Mouse (Mus musculus) heart, embryonic 15.5 days (tissue): ENCODE data around the gene Serpina3a. TPM values are rescaled to one million over a fixed set of nuclear protein-coding genes. Genes with fewer than 3 reads are reported as not detected.

ENCODE experiments used
- ATAC-seq: fragments of 200-750 bp; cut with Nextera tagmentation; replicated peaks from 2 replicates; pipeline ENCODE4 v1.8.0; 2017; ENCODE audit warnings: low read depth, moderate TSS enrichment; ENCODE audit not compliant: insufficient number of reproducible peaks, insufficient read depth, low FRiP score
- H3K27ac ChIP-seq: fragments of 300-500 bp; sonication (generic); 2 replicates; pipeline ENCODE4 v1.5.1; 2015; ENCODE audit warnings: mild to moderate bottlenecking, inconsistent platforms
- H3K27me3 ChIP-seq: fragments of 300-500 bp; sonication (generic); 2 replicates; pipeline ENCODE4 v1.6.1; 2015; ENCODE audit warnings: inconsistent platforms
- H3K36me3 ChIP-seq: fragments of 300-500 bp; sonication (generic); 2 replicates; pipeline ENCODE4 v1.6.1; 2015; ENCODE audit warnings: mild to moderate bottlenecking, inconsistent platforms
- H3K4me1 ChIP-seq: fragments of 300-500 bp; sonication (generic); replicated peaks from 2 replicates; pipeline ENCODE4 v1.6.1; 2015; ENCODE audit warnings: inconsistent platforms
- H3K4me2 ChIP-seq: fragments of 300-500 bp; sonication (generic); 2 replicates; pipeline ENCODE4 v1.6.1; 2015; ENCODE audit warnings: inconsistent platforms, mild to moderate bottlenecking, moderate library complexity
- H3K4me3 ChIP-seq: fragments of 300-500 bp; sonication (generic); 2 replicates; pipeline ENCODE4 v1.5.1; 2015; ENCODE audit warnings: mild to moderate bottlenecking, inconsistent platforms
- H3K9ac ChIP-seq: fragments of 300-500 bp; sonication (generic); 2 replicates; pipeline ENCODE4 v1.6.1; 2015; ENCODE audit warnings: mild to moderate bottlenecking, inconsistent platforms
- H3K9me3 ChIP-seq: fragments of 300-500 bp; sonication (generic); replicated peaks from 2 replicates; pipeline ENCODE4 v1.6.1; 2016; ENCODE audit warnings: inconsistent platforms
- WGBS: fragments of 180-500 bp; shearing (Covaris S2); methylation state at CpG from one replicate; pipeline ENCODE4 v1.1.7; 2015; ENCODE audit warnings: mixed read lengths; 5-methylcytosine and 5-hydroxymethylcytosine counted together
- polyA plus RNA-seq: library from polyadenylated mRNA; unstranded; fragments of >200 nt; fragmentation: Nextera tagmentation; extraction: Ambion mirVana; gene quantifications from 2 replicates; pipeline ENCODE4 v1.2.1, GENCODE M21; 2015

Serpina3a gene
- polyA plus RNA-seq, 1 experiment from 2014 or later = not detected

GRCm38 (mm10) chr12:104143286-104143685 lies 30.8 kb downstream of the Serpina3a start:
- no peaks in the 10 kb centered on the region for H3K27me3 ChIP-seq
- H3K4me1 ChIP-seq = no peaks in the 10 kb centered on the region
- WGBS = 39% methylated on average over 1 of the region's 1 CpGs
- no peak for ATAC-seq
- H3K36me3 ChIP-seq = no peaks in the 10 kb centered on the region
- no peak overlapping the region for H3K27ac ChIP-seq
- no peak overlapping the region for H3K4me2 ChIP-seq
- H3K9me3 ChIP-seq = no peaks in the 10 kb centered on the region
- no peak overlapping the region for H3K9ac ChIP-seq
- H3K4me3 ChIP-seq = no peak overlapping the region

GRCm38 (mm10) chr12:104145571-104145970 lies 33.0 kb downstream of the Serpina3a start:
- 65% methylated on average over 2 of the region's 2 CpGs for WGBS
- Histone ChIP-seq H3K27me3 (no peaks in the 10 kb centered on the region), H3K4me2 (no peak overlapping the region), H3K9me3 (no peaks in the 10 kb centered on the region), H3K9ac (no peak overlapping the region), H3K4me3 (no peak overlapping the region), H3K27ac (no peak overlapping the region), H3K4me1 (no peaks in the 10 kb centered on the region), H3K36me3 (no peaks in the 10 kb centered on the region)
- ATAC-seq = no peak

DNA sequence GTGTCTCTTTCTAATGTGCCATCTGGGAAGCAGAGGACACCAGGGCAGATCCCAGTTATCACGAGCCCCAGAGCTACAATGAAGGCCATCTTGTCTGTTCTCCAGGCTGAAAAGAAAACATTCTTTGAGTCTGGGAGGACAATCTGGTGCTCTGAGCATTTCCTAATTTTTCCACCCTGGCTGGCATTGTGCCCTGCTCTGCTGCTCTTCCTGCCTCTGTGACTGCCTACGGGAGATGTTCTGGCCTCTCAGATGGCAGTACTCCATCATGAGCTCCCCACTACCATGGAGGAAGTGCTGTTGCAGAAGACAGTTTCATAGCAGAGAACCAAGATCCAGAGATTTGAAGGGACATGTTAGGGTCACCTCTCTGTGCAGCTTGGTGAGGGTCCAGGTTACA lies 39.5 kb downstream of the Serpina3a start:
- Histone ChIP-seq H3K4me2 (no peak overlapping the region), H3K36me3 (no peaks in the 10 kb centered on the region), H3K9ac (no peak overlapping the region), H3K4me1 (no peaks in the 10 kb centered on the region), H3K27ac (no peak overlapping the region), H3K9me3 (no peaks in the 10 kb centered on the region), H3K4me3 (no peak overlapping the region), H3K27me3 (no peaks in the 10 kb centered on the region)
- WGBS = 64% methylated on average over 2 of the region's 2 CpGs
- no peak for ATAC-seq

GRCm38 (mm10) chr12:104153041-104153645 lies 40.6 kb downstream of the Serpina3a start:
- ATAC-seq = no peak
- Histone ChIP-seq H3K27ac (no peak overlapping the region), H3K27me3 (no peaks in the 10 kb centered on the region), H3K9me3 (no peaks in the 10 kb centered on the region), H3K9ac (no peak overlapping the region), H3K4me1 (no peaks in the 10 kb centered on the region), H3K4me2 (no peak overlapping the region), H3K36me3 (no peaks in the 10 kb centered on the region), H3K4me3 (no peak overlapping the region)
- WGBS = 54% methylated on average over 3 of the region's 3 CpGs

- Histone ChIP-seq H3K9ac (no peak within 1 kb of the TSS), H3K4me1 (no peaks in the 10 kb centered on the region), H3K27ac (no peak within 1 kb of the TSS), H3K9me3 (no peaks in the 10 kb centered on the region), H3K4me3 (no peak within 1 kb of the TSS), H3K4me2 (no peak within 1 kb of the TSS), H3K36me3 (no peaks in the 10 kb centered on the region), H3K27me3 (no peaks in the 10 kb centered on the region)
- no peak for ATAC-seq
- WGBS = 91% methylated on average over 2 of the region's 2 CpGs
Measured at GRCm38 (mm10) chr12:104153656-104154055, 41.1 kb downstream of the Serpina3a start, which contains the start of gene Serpina3c. Serpina3c (minus strand) TSS chr12:104153870.

Other genes with a start within 250 kb of the Serpina3a start
- 1.00 and 4.2 TPM in 2 replicates for gene Serpina1a, start 249.2 kb upstream of the Serpina3a start, polyA plus RNA-seq
- gene Serpina1c, start 207.8 kb upstream of the Serpina3a start, polyA plus RNA-seq = 0.43 and 1.8 TPM in 2 replicates
- gene Serpina1e, start 153.7 kb upstream of the Serpina3a start, polyA plus RNA-seq = 0.40 and 1.6 TPM in 2 replicates
- not detected in 2 replicates for gene Serpina11, start 122.8 kb upstream of the Serpina3a start, polyA plus RNA-seq
- 0.18 and 0.33 TPM in 2 replicates for gene Serpina9, start 99.0 kb upstream of the Serpina3a start, polyA plus RNA-seq
- not detected in 2 replicates for gene Serpina12, start 68.3 kb upstream of the Serpina3a start, polyA plus RNA-seq
- not detected in 2 replicates for gene Serpina5, start 11.6 kb upstream of the Serpina3a start, polyA plus RNA-seq
- gene Serpina3b, start 15.3 kb downstream of the Serpina3a start, polyA plus RNA-seq = 0.11 TPM in 1 of 2 replicates, not detected in the other
- 0.10 TPM in 1 of 2 replicates, not detected in the other for gene Serpina3c, start 41.1 kb downstream of the Serpina3a start, polyA plus RNA-seq
- gene Serpina3f, start 101.8 kb downstream of the Serpina3a start, polyA plus RNA-seq = 0.06 and 0.25 TPM in 2 replicates
- gene Serpina3g, start 123.5 kb downstream of the Serpina3a start, polyA plus RNA-seq = 2.9 and 11.3 TPM in 2 replicates
- 0.25 and 3.2 TPM in 2 replicates for gene Serpina3i, start 150.4 kb downstream of the Serpina3a start, polyA plus RNA-seq
- 0.10 TPM in 1 of 2 replicates, not detected in the other for gene Serpina3j, start 201.8 kb downstream of the Serpina3a start, polyA plus RNA-seq
- not detected in 2 replicates for gene Serpina3k, start 225.8 kb downstream of the Serpina3a start, polyA plus RNA-seq
- gene Serpina3m, start 225.8 kb downstream of the Serpina3a start, polyA plus RNA-seq = not detected in 2 replicates